Mouse (Mus musculus): ENCODE measurements at regions not wholly inside any gene's neighbourhood (a gene's known extent, or its start where the extent isn't known, plus 50 kb on each side); places are given as distances from the start of the nearest gene placed in this dataset.

DNA sequence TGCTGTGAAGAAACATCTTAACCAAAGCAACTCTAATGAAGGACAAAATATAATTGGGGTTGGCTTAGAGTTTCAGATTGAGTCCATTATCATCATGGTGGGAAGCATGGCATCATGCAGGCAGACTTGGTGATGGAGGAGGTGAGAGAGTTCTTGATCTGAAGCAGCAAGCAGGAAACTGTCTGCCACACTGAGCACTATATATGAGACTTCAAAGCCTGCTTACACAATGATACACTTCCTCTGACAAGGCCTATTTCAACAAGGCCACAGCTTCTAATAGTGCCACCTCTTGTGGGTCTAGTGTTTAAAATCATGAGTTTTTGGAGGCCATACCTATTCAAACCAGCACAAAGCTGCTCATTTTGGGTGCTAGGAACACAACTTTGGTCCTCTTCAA lies 359.0 kb upstream of the Hs6st1 start:
- H3K9me3 ChIP-seq (replicated peaks), result no peaks in the 10 kb centered on the region
- H3K27me3 ChIP-seq (ENCODE audit: low read depth, poor library complexity, severe bottlenecking), result no peaks in the 10 kb centered on the region
- no peak for DNase-seq (ENCODE audit: low spot score)
- no peak overlapping the region for H3K4me3 ChIP-seq
- no peak overlapping the region for H3K27ac ChIP-seq (replicated peaks)
- no peaks in the 10 kb centered on the region for H3K4me1 ChIP-seq
- H3K36me3 ChIP-seq, result no peaks in the 10 kb centered on the region

DNA sequence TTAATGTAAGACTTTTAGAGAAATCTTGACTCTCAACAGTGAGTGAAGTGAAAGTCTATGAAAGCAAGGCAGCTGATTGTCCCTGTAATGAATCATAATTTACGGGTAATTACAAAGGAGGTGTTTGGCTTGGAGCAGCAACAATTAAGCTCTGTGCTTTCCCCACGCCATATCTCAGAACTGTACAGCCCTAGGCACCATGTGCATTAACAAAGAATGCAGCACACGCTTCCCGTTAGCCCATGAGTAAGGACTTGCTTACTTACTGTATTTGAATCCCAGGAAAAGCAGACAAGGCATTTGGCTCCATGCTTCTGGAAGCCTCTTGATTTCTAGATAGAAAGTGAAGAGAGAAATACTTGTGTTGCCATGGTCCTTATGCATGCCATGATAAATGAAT lies 354.2 kb upstream of the Hs6st1 start:
- Histone ChIP-seq H3K4me1 (no peaks in the 10 kb centered on the region), H3K27me3 (ENCODE audit: low read depth, poor library complexity, severe bottlenecking) (no peaks in the 10 kb centered on the region), H3K27ac (replicated peaks) (no peak overlapping the region), H3K36me3 (no peaks in the 10 kb centered on the region), H3K9me3 (replicated peaks) (no peaks in the 10 kb centered on the region), H3K4me3 (no peak overlapping the region)
- WGBS, result 90% methylated on average over 4 of the region's 4 CpGs
- DNase-seq (ENCODE audit: low spot score), result no peak

DNA sequence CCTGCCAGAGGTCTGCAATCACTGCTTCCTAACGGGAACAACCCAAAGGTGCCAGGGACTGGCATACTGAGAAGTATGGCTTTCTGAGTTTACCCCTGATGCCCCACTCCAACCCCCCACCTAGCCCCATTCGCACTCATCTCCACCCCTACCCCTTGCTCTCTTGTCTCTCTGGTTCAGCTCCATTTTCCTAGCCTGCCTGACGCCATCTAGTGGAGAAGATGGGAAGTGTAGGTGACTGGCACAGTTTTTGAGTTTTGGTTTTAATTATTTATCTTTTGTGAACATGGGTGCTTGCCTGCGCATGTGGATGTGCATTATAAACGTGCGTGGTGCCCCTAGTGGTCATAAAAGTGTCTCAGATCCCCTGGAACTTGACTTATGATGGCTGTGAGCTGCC lies 352.3 kb upstream of the Hs6st1 start:
- Histone ChIP-seq H3K36me3 (no peaks in the 10 kb centered on the region), H3K27ac (replicated peaks) (no peak overlapping the region), H3K4me1 (no peaks in the 10 kb centered on the region), H3K4me3 (no peak overlapping the region), H3K9me3 (replicated peaks) (no peaks in the 10 kb centered on the region), H3K27me3 (ENCODE audit: low read depth, poor library complexity, severe bottlenecking) (no peaks in the 10 kb centered on the region)
- 59% methylated on average over 6 of the region's 6 CpGs for WGBS
- peak; percentile 9 for DNase-seq (ENCODE audit: low spot score)

DNA sequence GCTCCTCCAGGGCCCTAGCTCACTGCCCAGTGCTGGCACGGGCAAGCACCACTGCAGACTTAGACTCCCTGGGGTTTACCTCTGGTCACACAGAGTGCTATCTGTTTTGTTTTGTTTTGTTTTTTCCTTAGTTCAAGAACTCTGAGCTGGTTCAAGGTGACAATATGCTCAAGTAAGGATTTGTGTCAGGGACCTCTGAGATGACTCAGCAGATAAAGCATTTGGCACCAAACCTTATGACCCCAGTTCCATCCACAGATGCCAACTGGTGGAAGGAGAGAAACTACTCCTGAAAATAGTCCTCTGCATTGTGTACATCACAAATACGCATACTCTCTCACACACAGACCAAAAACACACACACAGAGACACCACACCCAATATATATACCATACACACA lies 351.0 kb upstream of the Hs6st1 start:
- Histone ChIP-seq H3K9me3 (replicated peaks) (no peaks in the 10 kb centered on the region), H3K4me1 (no peaks in the 10 kb centered on the region), H3K27ac (replicated peaks) (no peak overlapping the region), H3K4me3 (no peak overlapping the region), H3K27me3 (ENCODE audit: low read depth, poor library complexity, severe bottlenecking) (no peaks in the 10 kb centered on the region), H3K36me3 (no peaks in the 10 kb centered on the region)
- WGBS, result 88% methylated on average over 2 of the region's 2 CpGs
- DNase-seq (ENCODE audit: low spot score), result no peak

DNA sequence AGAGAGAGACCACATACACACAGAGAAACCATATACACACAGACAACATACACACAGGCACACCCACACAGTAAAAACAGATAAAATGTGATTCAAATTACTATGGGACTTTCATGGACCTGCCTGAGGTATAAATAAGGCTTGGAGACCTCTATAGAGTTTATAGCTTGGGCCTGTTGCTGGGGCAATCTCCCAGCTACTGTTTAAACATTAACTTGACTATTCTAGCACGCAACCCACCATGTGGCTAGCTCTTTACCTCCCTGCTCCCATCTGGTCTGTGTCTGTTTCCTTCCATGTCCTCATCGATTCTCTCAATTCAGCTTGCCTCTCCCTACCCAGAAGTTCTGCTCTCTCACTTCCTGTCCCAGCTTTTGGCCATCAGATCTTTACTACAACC lies 350.5 kb upstream of the Hs6st1 start:
- no peak overlapping the region for H3K27ac ChIP-seq (replicated peaks)
- H3K9me3 ChIP-seq (replicated peaks), result no peaks in the 10 kb centered on the region
- H3K27me3 ChIP-seq (ENCODE audit: low read depth, poor library complexity, severe bottlenecking), result no peaks in the 10 kb centered on the region
- H3K4me1 ChIP-seq, result no peaks in the 10 kb centered on the region
- DNase-seq (ENCODE audit: low spot score), result no peak
- no peaks in the 10 kb centered on the region for H3K36me3 ChIP-seq
- no peak overlapping the region for H3K4me3 ChIP-seq
- 85% methylated on average over 2 of the region's 2 CpGs for WGBS

DNA sequence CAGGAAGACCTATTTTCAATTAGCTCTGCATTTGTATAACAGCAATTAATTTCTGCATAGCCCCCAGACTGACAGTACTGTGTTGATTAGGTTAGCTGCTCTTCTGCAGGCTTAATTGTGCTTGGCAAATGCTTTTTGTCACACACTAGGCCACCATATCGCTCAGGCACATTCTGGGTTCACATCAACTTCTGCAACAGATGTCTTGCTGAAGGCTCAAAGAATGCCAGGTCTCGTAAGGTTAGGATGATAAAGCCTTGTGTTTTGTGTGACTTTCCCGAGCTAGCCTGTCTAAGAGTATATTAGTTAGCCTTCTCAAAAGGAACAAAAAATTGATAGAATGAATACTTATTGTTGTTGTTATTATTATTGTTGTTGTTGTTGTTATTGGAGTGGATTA lies 348.1 kb upstream of the Hs6st1 start:
- peak; percentile 2 for DNase-seq (ENCODE audit: low spot score)
- Histone ChIP-seq H3K36me3 (no peaks in the 10 kb centered on the region), H3K27me3 (ENCODE audit: low read depth, poor library complexity, severe bottlenecking) (no peaks in the 10 kb centered on the region), H3K4me3 (no peak overlapping the region), H3K27ac (replicated peaks) (no peak overlapping the region), H3K4me1 (peaks cover 12% of the 10 kb centered on the region), H3K9me3 (replicated peaks) (no peaks in the 10 kb centered on the region)
- WGBS, result 90% methylated on average over 3 of the region's 3 CpGs

DNA sequence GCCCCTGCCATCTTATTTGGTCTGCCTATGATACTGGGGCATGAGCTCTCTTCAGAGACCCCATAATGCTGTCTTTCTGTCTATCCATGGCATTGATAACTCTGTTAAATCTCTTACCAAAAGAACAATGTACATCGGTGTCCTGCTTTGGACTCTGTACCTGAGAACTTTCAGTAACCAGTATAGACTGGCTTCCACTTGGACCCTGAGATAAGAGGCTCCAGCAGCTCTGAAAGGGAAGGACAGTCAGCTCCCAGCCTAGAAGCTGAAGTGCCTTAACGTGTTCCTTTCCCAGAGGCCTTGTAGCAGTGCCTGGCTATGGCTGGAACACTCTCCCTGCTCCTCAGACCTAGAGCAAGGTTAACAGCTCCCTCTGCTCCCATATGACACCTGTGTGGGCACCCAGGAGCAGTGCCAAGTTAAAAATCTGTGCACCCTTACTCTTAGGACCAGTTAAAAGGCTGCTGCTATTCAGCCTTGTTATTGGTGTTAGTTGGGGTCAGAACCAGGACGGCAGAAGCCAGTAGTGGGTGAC lies 343.8 kb upstream of the Hs6st1 start:
- no peaks in the 10 kb centered on the region for H3K9me3 ChIP-seq (replicated peaks)
- 81% methylated on average over 3 of the region's 3 CpGs for WGBS
- no peak for DNase-seq (ENCODE audit: low spot score)
- no peaks in the 10 kb centered on the region for H3K27me3 ChIP-seq (ENCODE audit: low read depth, poor library complexity, severe bottlenecking)
- no peak overlapping the region for H3K27ac ChIP-seq (replicated peaks)
- no peak overlapping the region for H3K4me3 ChIP-seq
- no peaks in the 10 kb centered on the region for H3K36me3 ChIP-seq
- peaks cover 12% of the 10 kb centered on the region for H3K4me1 ChIP-seq

DNA sequence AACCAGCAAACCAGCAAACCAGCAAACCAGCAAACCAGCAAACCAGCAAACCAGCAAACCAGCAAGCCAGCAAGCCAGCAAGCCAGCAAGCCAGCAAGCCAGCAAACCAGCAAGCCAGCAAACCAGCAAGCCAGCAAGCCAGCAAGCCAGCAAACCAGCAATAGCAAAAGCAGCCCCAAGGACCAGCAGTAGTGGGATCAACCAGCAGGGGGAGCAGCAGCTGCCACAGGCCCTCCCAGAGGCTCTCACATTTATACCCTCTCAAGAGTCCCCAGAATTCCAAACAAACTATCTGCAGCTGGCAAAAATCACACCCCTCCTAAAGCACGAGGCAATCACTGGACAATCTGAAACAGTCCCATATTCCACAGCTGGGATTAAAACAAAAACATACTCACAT lies 341.6 kb upstream of the Hs6st1 start:
- no peaks in the 10 kb centered on the region for H3K27me3 ChIP-seq (ENCODE audit: low read depth, poor library complexity, severe bottlenecking)
- H3K27ac ChIP-seq (replicated peaks), result peak overlapping the region; percentile 67; the same call in 1 of the 2 replicates
- WGBS, result 72% methylated on average over 1 of the region's 1 CpGs
- H3K9me3 ChIP-seq (replicated peaks), result no peaks in the 10 kb centered on the region
- peaks cover 12% of the 10 kb centered on the region for H3K4me1 ChIP-seq
- H3K36me3 ChIP-seq, result no peaks in the 10 kb centered on the region
- peak; percentile 77 for DNase-seq (ENCODE audit: low spot score)
- no peak overlapping the region for H3K4me3 ChIP-seq

DNA sequence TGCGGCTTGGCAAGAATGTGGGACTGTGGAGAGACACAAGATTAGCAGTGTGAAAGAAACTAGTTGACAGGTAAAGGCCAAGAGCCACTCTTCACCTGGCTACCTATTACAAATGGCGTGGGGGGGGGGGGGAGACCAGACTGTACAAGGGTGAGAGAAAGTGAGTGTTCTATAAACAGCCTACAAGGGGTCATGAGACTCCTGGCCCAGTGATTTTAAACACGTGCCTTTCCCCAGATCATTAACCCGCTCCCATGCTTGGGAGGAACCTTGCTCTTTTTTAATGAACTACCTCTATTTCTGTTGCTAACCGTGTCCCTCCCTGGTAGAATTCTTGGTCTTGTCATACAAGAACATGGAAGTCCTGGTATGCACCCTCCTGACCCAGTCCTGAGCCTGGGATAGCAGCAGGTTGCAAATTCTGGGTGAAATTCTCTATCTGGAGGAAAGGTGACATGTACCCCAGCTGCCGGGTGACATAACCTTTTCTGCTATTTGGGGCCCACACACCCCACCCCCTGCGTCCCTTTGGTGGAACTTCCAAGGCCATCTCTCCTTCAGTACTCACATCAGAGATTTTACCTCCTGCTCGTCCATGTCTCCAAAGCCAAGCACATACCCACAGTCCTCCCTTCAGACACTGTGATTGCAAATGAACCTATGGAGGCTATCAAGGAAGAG lies 340.8 kb upstream of the Hs6st1 start:
- peaks cover 12% of the 10 kb centered on the region for H3K4me1 ChIP-seq
- no peaks in the 10 kb centered on the region for H3K27me3 ChIP-seq (ENCODE audit: low read depth, poor library complexity, severe bottlenecking)
- no peaks in the 10 kb centered on the region for H3K36me3 ChIP-seq
- no peak overlapping the region for H3K27ac ChIP-seq (replicated peaks)
- no peaks in the 10 kb centered on the region for H3K9me3 ChIP-seq (replicated peaks)
- peak; percentile 9 for DNase-seq (ENCODE audit: low spot score)
- WGBS, result 89% methylated on average over 8 of the region's 8 CpGs
- no peak overlapping the region for H3K4me3 ChIP-seq

DNA sequence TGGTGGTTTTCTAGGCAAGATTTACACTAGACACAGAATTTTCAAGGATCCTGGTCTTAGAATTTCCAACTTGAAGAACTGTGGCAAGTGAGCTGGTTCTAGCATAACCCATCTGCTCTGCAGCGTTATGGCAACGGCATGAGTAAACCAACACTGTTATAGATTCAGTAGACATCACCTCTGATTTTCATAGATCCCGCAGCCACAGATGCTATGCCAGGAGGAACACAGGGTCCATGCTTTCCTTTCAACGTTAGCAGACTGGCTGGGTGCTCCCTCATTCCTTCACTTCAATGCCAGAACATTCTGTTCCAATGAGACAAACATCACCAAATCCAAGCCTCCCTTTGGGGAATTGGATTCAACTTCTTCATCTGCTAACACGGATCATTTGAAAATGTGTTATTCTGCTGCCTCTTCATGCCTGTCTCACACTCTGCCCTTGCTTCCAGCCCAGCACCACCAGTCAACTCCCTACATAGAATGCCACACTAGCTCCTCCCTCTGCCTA lies 338.4 kb upstream of the Hs6st1 start:
- 92% methylated on average over 5 of the region's 5 CpGs for WGBS

DNA sequence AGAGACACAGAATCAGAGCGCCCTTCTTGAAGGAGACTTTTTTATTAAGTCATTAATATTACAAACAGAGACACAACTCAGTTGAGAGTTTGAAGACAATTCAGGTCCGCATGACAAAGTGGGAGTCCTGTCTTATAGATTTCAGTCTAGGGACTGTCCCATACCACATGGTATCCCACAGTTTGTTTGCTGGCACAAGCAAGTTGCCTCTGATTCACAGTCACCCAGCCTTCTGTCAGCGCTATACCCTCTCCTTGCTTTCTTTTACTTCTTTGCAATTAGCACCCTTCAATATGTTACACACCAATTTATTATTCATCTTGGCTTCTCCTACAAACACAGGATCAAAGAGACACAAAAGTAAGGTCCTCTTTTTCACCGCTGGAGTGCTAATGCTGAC lies 337.9 kb upstream of the Hs6st1 start:
- no peak for DNase-seq (ENCODE audit: low spot score)
- WGBS, result 91% methylated on average over 4 of the region's 4 CpGs
- Histone ChIP-seq H3K4me3 (no peak overlapping the region), H3K4me1 (no peaks in the 10 kb centered on the region), H3K27me3 (ENCODE audit: low read depth, poor library complexity, severe bottlenecking) (no peaks in the 10 kb centered on the region), H3K27ac (replicated peaks) (no peak overlapping the region), H3K36me3 (no peaks in the 10 kb centered on the region), H3K9me3 (replicated peaks) (no peaks in the 10 kb centered on the region)

More for the DNA sequence above, 338.4 kb upstream of the Hs6st1 start:
- no peaks in the 10 kb centered on the region for H3K9me3 ChIP-seq (replicated peaks)
- no peak overlapping the region for H3K27ac ChIP-seq (replicated peaks)
- no peak overlapping the region for H3K4me3 ChIP-seq
- DNase-seq (ENCODE audit: low spot score), result no peak
- no peaks in the 10 kb centered on the region for H3K4me1 ChIP-seq
- H3K36me3 ChIP-seq, result no peaks in the 10 kb centered on the region
- no peaks in the 10 kb centered on the region for H3K27me3 ChIP-seq (ENCODE audit: low read depth, poor library complexity, severe bottlenecking)

DNA sequence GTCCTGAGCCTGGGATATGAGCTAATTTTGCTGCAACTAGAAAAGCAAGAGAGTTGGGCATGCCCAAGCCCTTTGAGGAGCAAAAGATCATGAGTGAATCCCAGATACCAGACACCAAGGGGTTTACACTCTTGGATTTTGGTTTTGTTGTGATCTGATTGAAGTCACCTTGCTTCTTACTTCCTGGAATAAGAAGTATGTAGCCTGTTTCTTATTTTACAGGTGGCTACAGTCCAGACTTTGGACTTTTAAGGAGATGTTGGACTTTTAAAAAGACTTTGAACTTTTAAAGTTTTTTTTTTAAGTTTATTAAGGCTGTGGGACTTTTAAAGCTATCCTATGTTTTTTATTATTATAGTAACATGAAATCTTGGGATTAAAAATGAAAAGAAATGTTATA lies 332.0 kb upstream of the Hs6st1 start:
- H3K27me3 ChIP-seq (ENCODE audit: low read depth, poor library complexity, severe bottlenecking), result no peaks in the 10 kb centered on the region
- no peak for DNase-seq (ENCODE audit: low spot score)
- no peaks in the 10 kb centered on the region for H3K9me3 ChIP-seq (replicated peaks)
- no peak overlapping the region for H3K4me3 ChIP-seq
- no peak overlapping the region for H3K27ac ChIP-seq (replicated peaks)
- no peaks in the 10 kb centered on the region for H3K4me1 ChIP-seq
- H3K36me3 ChIP-seq, result no peaks in the 10 kb centered on the region

DNA sequence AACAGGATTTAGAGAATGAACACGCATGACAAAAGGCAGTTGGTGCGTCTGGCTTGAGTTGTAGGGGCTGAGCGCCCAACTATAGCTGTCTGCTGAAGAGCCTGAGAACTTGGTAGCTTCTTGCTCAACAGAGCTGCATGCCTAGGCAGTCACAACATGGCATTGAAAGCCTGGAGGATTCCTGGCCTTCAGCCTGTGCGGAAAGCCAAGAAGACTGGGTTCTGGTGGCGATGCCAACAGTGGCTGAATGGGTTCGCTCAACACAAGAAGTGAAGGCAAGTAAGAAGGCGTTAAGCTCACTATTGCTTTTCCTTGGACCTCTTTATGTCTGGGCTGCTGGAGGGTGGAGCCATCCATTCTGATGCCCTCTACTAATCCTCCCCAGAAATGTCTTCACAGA lies 318.6 kb upstream of the Hs6st1 start:
- DNase-seq (ENCODE audit: low spot score), result no peak
- Histone ChIP-seq H3K27me3 (ENCODE audit: low read depth, poor library complexity, severe bottlenecking) (no peaks in the 10 kb centered on the region), H3K9me3 (replicated peaks) (no peaks in the 10 kb centered on the region), H3K4me3 (no peak overlapping the region), H3K36me3 (no peaks in the 10 kb centered on the region), H3K4me1 (peaks cover 15% of the 10 kb centered on the region), H3K27ac (replicated peaks) (no peak overlapping the region)
- 89% methylated on average over 7 of the region's 7 CpGs for WGBS
